Mouse (Mus musculus) erythroblast, embryonic 14.5 days (primary cell): ENCODE measurements around the gene Btn1a1.

Experiments
- GATA1 ChIP-seq: IDR thresholded peaks from 2 replicates; pipeline ENCODE4 v1.6.1; 2012; ENCODE audit warnings: low read length, inconsistent platforms, mixed read lengths
- TAL1 ChIP-seq: IDR thresholded peaks from 3 replicates; pipeline ENCODE4 v1.6.1; 2012; ENCODE audit warnings: low read length, inconsistent platforms, mixed read lengths

DNA sequence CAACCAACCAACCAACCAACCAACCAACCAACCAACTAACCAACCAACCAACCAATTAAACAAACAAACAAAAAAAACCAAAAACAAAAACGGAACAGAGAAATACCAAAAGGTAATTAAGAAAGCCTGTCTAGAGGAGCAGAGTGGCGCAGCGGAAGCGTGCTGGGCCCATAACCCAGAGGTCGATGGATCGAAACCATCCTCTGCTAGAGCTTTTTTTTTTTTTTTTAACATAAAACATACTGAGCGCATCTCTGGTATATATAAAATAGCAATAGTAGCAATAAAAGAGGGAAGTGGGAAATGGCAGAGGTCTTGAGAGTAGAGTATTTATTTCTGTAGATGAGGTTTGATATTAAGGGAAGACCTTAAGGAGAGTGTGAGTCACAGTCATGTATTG lies 34.2 kb upstream of the Btn1a1 start:
- no peak for TF ChIP-seq GATA1
- no peak for TF ChIP-seq TAL1
